Mouse (Mus musculus): ENCODE results near the gene Narfl. TPM values are rescaled to one million over a fixed set of nuclear protein-coding genes. Genes with fewer than 3 reads are reported as not detected.
"Not testable (repeated sequence)": the region's sequence is repeated elsewhere in the genome, so short reads cannot be mapped to it uniquely, and the experiment has no call there.

Narfl gene
- total and polyA plus RNA-seq, 3 experiments = 30.6 to 34.3 TPM; not detected in 1

DNA sequence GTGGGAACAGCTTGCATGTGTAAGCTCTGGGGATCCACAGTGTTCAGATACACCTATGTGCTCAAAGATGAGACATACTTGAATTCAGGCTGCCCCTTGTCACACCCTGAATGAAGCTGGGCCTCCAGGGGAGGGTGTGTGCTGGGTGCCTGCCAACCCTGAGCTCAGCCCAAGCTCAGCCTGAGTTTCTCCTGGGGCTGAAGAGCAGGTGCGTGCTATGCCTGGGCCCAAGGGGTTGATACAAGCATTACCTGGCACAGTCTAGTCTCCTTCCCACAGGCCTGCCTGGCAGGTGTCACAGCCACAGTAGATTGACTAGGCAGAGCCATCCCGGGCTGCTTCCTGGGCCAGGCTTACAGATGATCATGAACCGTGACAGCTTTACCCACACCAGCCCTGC is 37.8 kb upstream of the Narfl start, which contains the start of gene Mslnl:
Mslnl (plus strand) TSS at position 298 of the 400 bp plus-strand sequence.
- no peak for TF ChIP-seq MYC (IDR thresholded peaks at IDR 0.05; ENCODE audit: low read depth, low read length)
- TF ChIP-seq EP300 (IDR thresholded peaks at IDR 0.05; ENCODE audit: low read depth in 1 of 2, low read length in 2 of 2) = no peak
- no peak for TF ChIP-seq MAZ (IDR thresholded peaks at IDR 0.05; ENCODE audit: low read depth, low read length)
- TF ChIP-seq CTCF (IDR thresholded peaks at IDR 0.05 in 2 of 3, conservative IDR thresholded peaks at IDR 0.05 in 1 of 3; ENCODE audit: control insufficient read depth in 1 of 3, insufficient read depth in 1 of 3, low read depth in 2 of 3, low read length in 3 of 3, poor library complexity in 1 of 3, severe bottlenecking in 1 of 3) = no peak
- TF ChIP-seq GATA1 (IDR thresholded peaks at IDR 0.05; ENCODE audit: low read depth, low read length) = no peak
- TF ChIP-seq TCF12 (IDR thresholded peaks at IDR 0.05; ENCODE audit: low read depth, low read length) = no peak
- no peak for TF ChIP-seq MYB (IDR thresholded peaks at IDR 0.05; ENCODE audit: low read depth, low read length)
- TF ChIP-seq ZNF384 (IDR thresholded peaks at IDR 0.05; ENCODE audit: low read depth, low read length) = no peak
- TF ChIP-seq SMC3 (IDR thresholded peaks at IDR 0.05; ENCODE audit: low read depth, low read length) = no peak
- no peak for TF ChIP-seq ZC3H11A (IDR thresholded peaks at IDR 0.05; ENCODE audit: low read depth, low read length)
- peaks cover 0 to 4% of the 10 kb centered on the region in 2 experiments; a peak in 1 of 4 replicates for H3K27me3 ChIP-seq (ENCODE audit: control insufficient read depth in 1 of 2, insufficient read depth in 2 of 2, low read length in 2 of 2)

DNA sequence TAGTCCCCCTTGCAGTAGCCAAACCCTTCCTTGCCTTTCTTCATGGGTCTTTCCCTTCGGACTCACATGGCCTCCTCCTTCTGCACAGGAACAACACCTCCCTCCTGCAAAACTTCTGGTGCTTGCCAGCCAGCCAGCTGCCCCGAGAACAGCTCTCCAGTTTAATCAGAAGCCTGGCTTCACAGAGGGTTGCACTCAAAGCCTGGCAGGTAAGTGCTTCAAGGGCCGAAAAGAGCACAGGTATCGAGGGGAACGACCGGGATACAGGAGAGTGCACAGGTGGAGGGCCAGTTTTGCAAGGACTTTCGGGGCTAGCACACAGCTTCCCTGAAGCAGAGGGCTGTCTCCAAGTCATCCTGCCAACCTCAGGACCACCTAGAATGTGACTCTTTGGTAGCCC is 34.7 kb upstream of the Narfl start:
- Histone ChIP-seq H3K27ac (ENCODE audit: control insufficient read depth, low read depth, low read length) (no peak overlapping the region), H3K36me3 (ENCODE audit: control insufficient read depth in 1 of 2, insufficient read depth in 2 of 2, low read length in 2 of 2) (no peaks in the 10 kb centered on the region), H3K4me3 (ENCODE audit: control insufficient read depth in 1 of 2, insufficient read depth in 1 of 2, low read depth in 2 of 2, low read length in 2 of 2) (no peak overlapping the region), H3K27me3 (ENCODE audit: control insufficient read depth in 1 of 2, insufficient read depth in 2 of 2, low read length in 2 of 2) (peaks cover 4% of the 10 kb centered on the region in 2 experiments; a peak in 2 of 4 replicates), H3K9ac (ENCODE audit: control insufficient read depth, low read depth, low read length, poor library complexity, severe bottlenecking) (no peak overlapping the region), H3K79me2 (ENCODE audit: control insufficient read depth, insufficient read depth, low read length, poor library complexity) (no peaks in the 10 kb centered on the region), H3K4me1 (ENCODE audit: control insufficient read depth in 1 of 2, insufficient read depth in 2 of 2, low read length in 2 of 2) (no peaks in the 10 kb centered on the region), H3K9me3 (replicated peaks; ENCODE audit: insufficient read depth, low read length) (no peaks in the 10 kb centered on the region)
- no peak for TF ChIP-seq MXI1 (IDR thresholded peaks at IDR 0.05; ENCODE audit: low read depth, low read length)
- TF ChIP-seq NRF1 (IDR thresholded peaks at IDR 0.05; ENCODE audit: insufficient read depth, low read depth, low read length, poor library complexity, severe bottlenecking) = no peak
- no peak for TF ChIP-seq UBTF (IDR thresholded peaks at IDR 0.05; ENCODE audit: borderline replicate concordance, insufficient read depth, low read depth, low read length)
- no peak for TF ChIP-seq SIN3A (IDR thresholded peaks at IDR 0.05; ENCODE audit: low read length)
- TF ChIP-seq RAD21 (IDR thresholded peaks at IDR 0.05; ENCODE audit: low read depth, low read length) = no peak
- no peak for TF ChIP-seq E2F4 (IDR thresholded peaks at IDR 0.05; ENCODE audit: borderline replicate concordance, low read depth, low read length)
- TF ChIP-seq GABPA (IDR thresholded peaks at IDR 0.05; ENCODE audit: low read depth, low read length) = no peak
- TF ChIP-seq MYB (IDR thresholded peaks at IDR 0.05; ENCODE audit: low read depth, low read length) = no peak
- no peak for TF ChIP-seq RCOR1 (IDR thresholded peaks at IDR 0.05; ENCODE audit: low read depth, low read length)
- TF ChIP-seq ZNF384 (IDR thresholded peaks at IDR 0.05; ENCODE audit: low read depth, low read length) = no peak
- no peak for TF ChIP-seq ETS1 (IDR thresholded peaks at IDR 0.05; ENCODE audit: low read depth, low read length)
- no peak for TF ChIP-seq EP300 (IDR thresholded peaks at IDR 0.05; ENCODE audit: low read depth in 1 of 2, low read length in 2 of 2)
- no peak for TF ChIP-seq ZC3H11A (IDR thresholded peaks at IDR 0.05; ENCODE audit: low read depth, low read length)
- no peak for TF ChIP-seq POLR2AphosphoS5 (IDR thresholded peaks at IDR 0.05; ENCODE audit: borderline replicate concordance, low read depth, low read length)
- TF ChIP-seq MAX (IDR thresholded peaks at IDR 0.05; ENCODE audit: low read length) = no peak
- TF ChIP-seq MAFK (IDR thresholded peaks at IDR 0.05; ENCODE audit: borderline replicate concordance, low read depth, low read length) = no peak
- no peak for TF ChIP-seq CHD1 (IDR thresholded peaks at IDR 0.05; ENCODE audit: low read depth, low read length)
- TF ChIP-seq USF2 (IDR thresholded peaks at IDR 0.05; ENCODE audit: borderline replicate concordance in 1 of 2, insufficient read depth in 1 of 2, low read depth in 1 of 2, low read length in 2 of 2) = no peak
- no peak for DNase-seq (ENCODE audit: low read depth, low spot score)

More for the DNA sequence above, 37.8 kb upstream of the Narfl start, which contains the start of gene Mslnl:
- Histone ChIP-seq H3K4me3 (ENCODE audit: control insufficient read depth in 1 of 2, insufficient read depth in 1 of 2, low read depth in 2 of 2, low read length in 2 of 2) (no peak within 1 kb of the TSS), H3K4me1 (ENCODE audit: control insufficient read depth in 1 of 2, insufficient read depth in 2 of 2, low read length in 2 of 2) (no peaks in the 10 kb centered on the region), H3K9ac (ENCODE audit: control insufficient read depth, low read depth, low read length, poor library complexity, severe bottlenecking) (no peak within 1 kb of the TSS), H3K79me2 (ENCODE audit: control insufficient read depth, insufficient read depth, low read length, poor library complexity) (no peaks in the 10 kb centered on the region), H3K36me3 (ENCODE audit: control insufficient read depth in 1 of 2, insufficient read depth in 2 of 2, low read length in 2 of 2) (no peaks in the 10 kb centered on the region), H3K9me3 (replicated peaks; ENCODE audit: insufficient read depth, low read length) (no peaks in the 10 kb centered on the region), H3K27ac (ENCODE audit: control insufficient read depth, low read depth, low read length) (no peak within 1 kb of the TSS)
- no peak for DNase-seq (ENCODE audit: low read depth, low spot score)

DNA sequence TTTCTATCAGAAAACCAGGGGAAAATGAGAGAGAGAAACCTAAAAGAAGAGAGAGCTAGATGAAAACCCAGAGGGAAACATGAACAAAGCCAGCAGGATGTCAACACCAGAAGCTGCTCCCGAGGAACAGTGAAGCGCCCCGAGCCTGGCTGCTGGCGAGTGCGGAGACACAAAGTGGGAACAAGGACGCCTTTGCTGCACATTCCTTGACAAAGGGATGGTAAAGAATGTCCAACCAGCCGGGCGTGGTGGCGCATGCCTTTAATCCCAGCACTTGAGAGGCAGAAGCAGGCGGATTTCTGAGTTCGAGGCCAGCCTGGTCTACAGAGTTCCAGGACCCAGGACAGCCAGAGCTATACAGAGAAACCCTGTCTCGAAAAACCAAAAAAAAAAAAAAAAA is 32.1 kb upstream of the Narfl start:
- not testable (repeated sequence) for DNase-seq (ENCODE audit: low read depth, low spot score); H3K27me3 ChIP-seq (ENCODE audit: control insufficient read depth in 1 of 2, insufficient read depth in 2 of 2, low read length in 2 of 2); H3K4me3 ChIP-seq (ENCODE audit: control insufficient read depth in 1 of 2, insufficient read depth in 1 of 2, low read depth in 2 of 2, low read length in 2 of 2); H3K9ac ChIP-seq (ENCODE audit: control insufficient read depth, low read depth, low read length, poor library complexity, severe bottlenecking); H3K27ac ChIP-seq (ENCODE audit: control insufficient read depth, low read depth, low read length); H3K4me1 ChIP-seq (ENCODE audit: control insufficient read depth in 1 of 2, insufficient read depth in 2 of 2, low read length in 2 of 2); H3K9me3 ChIP-seq (replicated peaks; ENCODE audit: insufficient read depth, low read length); H3K36me3 ChIP-seq (ENCODE audit: control insufficient read depth in 1 of 2, insufficient read depth in 2 of 2, low read length in 2 of 2); H3K79me2 ChIP-seq (ENCODE audit: control insufficient read depth, insufficient read depth, low read length, poor library complexity)
